Mouse (Mus musculus): ENCODE data around the gene Olfr1484. TPM values are rescaled to one million over a fixed set of nuclear protein-coding genes. Genes with fewer than 3 reads are reported as not detected.
"Not testable (repeated sequence)": the region's sequence is repeated elsewhere in the genome, so short reads cannot be mapped to it uniquely, and the experiment has no call there.

Gene Olfr1484
- not detected for total RNA-seq (2021)
- long read RNA-seq, experiment 1, result 0 reads
- long read RNA-seq, experiment 2, result 0 reads

DNA sequence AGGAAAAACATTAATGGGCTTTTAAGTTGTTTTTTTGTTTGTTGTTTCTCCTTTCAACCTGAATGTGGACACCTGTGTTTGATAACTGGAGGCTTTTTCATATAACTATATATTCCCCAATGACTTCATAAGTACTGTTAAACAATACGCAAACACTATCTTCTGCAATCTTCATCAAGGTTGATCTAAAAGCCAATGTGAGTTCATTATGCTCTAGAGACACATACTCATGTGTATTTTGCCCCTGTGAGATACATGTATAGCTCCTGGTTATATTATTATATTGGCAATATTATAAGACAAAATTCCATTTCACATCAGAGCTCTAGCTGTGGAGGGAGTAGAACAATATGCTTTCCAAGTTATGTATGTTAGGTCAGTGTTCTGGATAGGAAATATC is at the start of gene Olfr1484:
Olfr1484 (plus strand) TSS at position 301 of the 400 bp plus-strand sequence.
- DNase-seq, result no peak
- intact Hi-C loops (cut with DNase I), result no loop called here

GRCm38 (mm10) chr19:13617075-13617474 is 33.8 kb downstream of the Olfr1484 start, which contains the start of gene Olfr1487:
TSS of gene Olfr1487 (plus strand) at chr19:13617375.
- DNase-seq; intact Hi-C loops (cut with DNase I): not testable (repeated sequence)

DNA sequence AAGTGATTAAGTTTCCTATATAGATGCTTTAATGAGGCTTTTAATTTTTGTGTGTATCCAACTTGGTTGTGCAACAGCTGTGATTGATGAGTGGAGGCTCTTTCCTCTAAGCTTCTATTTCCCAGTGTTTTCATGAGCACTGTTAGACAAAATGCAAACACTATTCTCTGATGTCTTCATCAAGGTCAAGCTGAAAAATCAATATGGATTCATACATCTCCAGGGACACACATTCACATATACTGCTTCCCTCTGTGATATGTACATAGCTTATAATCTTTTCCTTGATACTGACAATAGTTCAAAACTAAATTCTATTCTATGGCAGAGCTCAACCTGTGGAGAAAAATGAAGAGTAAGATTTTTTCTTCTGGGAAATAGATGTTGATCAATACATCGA is 48.0 kb downstream of the Olfr1484 start, which contains the start of gene Olfr1489:
Olfr1489 (plus strand) TSS at position 301 of the 400 bp plus-strand sequence.
- DNase-seq, result no peak
- intact Hi-C loops (cut with DNase I), result no loop called here

Small RNAs within 50 kb of the gene (microRNA-seq; reads per million reads assigned to microRNA genes)
- 0 reads per million in 2 experiments for gene Gm22323
- 0 reads per million in 2 experiments for gene Gm23931

Other genes with a start within 250 kb of the Olfr1484 start
- gene Olfr1466, start 244.6 kb upstream of the Olfr1484 start, total RNA-seq (2021), result not detected
- gene Olfr1467, start 221.3 kb upstream of the Olfr1484 start, total RNA-seq (2021), result not detected
- not detected for gene Olfr1469, start 175.7 kb upstream of the Olfr1484 start, total RNA-seq (2021)
- gene Olfr1471, start 140.1 kb upstream of the Olfr1484 start, total RNA-seq (2021), result not detected
- gene Olfr1472, start 127.4 kb upstream of the Olfr1484 start, total RNA-seq (2021), result not detected
- not detected for gene Olfr1474, start 113.9 kb upstream of the Olfr1484 start, total RNA-seq (2021)
- not detected for gene Olfr1475, start 103.3 kb upstream of the Olfr1484 start, total RNA-seq (2021)
- gene Olfr1477, start 83.0 kb upstream of the Olfr1484 start, total RNA-seq (2021), result not detected
- gene Olfr1480, start 55.6 kb upstream of the Olfr1484 start, total RNA-seq (2021), result not detected
- gene Olfr1487, start 33.9 kb downstream of the Olfr1484 start, total RNA-seq (2021), result not detected
- gene Olfr1489, start 48.1 kb downstream of the Olfr1484 start, total RNA-seq (2021), result not detected
- not detected for gene Olfr1490, start 67.6 kb downstream of the Olfr1484 start, total RNA-seq (2021)
- gene Olfr1491, start 113.8 kb downstream of the Olfr1484 start, total RNA-seq (2021), result not detected
- not detected for gene Olfr1493-ps1, start 139.8 kb downstream of the Olfr1484 start, total RNA-seq (2021)
- gene Olfr1494, start 156.2 kb downstream of the Olfr1484 start, total RNA-seq (2021), result not detected
- gene Olfr1495, start 181.1 kb downstream of the Olfr1484 start, total RNA-seq (2021), result not detected
- gene Olfr1496, start 194.4 kb downstream of the Olfr1484 start, total RNA-seq (2021), result not detected
- gene Olfr1497, start 214.7 kb downstream of the Olfr1484 start, total RNA-seq (2021), result not detected
- gene Olfr1499, start 235.9 kb downstream of the Olfr1484 start, total RNA-seq (2021), result not detected
- gene Olfr1500, start 247.0 kb downstream of the Olfr1484 start, total RNA-seq (2021), result not detected

Data from heart, postnatal 14 days (tissue).